Mouse (Mus musculus) monocyte, adult 2 months (primary cell): ENCODE measurements around the gene Gm28230.

Experiments used
- DNase-seq, 2 experiments: peaks; one replicate each; pipeline ENCODE4 v3.0.0; 2022; ENCODE audit warnings: low spot score in 2 of 2, low read depth in 1 of 2

Gene Gm28230

DNA sequence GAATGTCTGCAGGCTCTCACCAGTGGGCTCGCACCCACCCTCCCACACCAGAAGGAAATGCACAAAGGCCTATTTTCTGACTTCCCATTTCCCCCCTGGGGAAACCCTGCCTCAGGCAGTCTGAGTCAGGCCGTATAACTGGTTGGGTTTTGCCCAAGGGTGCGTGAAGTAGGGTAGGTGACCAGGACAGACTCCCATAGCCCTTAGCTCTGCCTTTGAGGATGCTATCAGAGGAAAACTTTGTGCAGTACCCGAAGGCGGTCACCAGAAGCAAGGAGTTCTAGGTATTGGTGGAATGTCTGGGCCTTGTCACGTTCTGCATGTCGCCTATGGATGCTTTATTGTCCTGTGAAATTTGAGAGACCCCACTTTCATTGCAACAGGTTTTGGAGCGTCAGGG, 3.6 kb upstream of the Gm28230 start:
- no peak for DNase-seq

DNA sequence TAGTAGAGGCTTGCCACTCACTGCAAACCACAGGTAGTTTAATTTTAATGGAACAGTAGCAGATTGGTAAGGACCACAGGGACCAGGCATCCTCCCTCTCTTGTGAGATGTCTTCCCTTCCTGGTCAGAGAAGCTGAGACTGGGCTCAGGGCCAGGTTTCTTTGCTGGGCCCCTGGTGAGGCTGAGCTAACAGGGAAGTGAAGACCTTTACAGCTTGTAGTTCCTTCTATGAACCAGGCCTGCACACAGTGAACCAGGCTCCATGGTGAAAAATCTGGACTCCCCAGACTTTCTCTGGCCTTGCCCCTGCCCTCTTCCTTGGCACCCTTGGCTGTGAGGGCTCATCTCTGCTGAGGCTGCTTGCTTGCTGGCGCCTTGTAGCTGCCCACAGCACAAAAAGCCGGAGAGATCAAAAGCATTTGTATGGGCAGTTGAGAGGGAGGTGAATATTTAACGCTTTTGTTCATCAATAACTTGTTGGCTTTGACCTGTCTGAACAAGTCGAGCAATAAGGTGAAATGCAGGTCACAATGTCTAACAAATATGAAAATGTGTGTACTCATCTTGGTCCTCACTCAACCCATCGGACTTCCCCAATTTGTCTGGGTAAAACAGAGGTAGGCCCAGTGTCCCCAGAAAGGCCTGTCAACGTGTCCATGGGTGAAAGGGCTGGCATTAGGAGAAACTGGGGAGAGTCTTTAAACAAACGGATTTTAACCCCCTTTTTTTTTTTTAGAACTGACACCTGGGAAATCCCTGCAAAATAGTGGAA, 2.1 kb upstream of the Gm28230 start:
- no peak for DNase-seq

DNA sequence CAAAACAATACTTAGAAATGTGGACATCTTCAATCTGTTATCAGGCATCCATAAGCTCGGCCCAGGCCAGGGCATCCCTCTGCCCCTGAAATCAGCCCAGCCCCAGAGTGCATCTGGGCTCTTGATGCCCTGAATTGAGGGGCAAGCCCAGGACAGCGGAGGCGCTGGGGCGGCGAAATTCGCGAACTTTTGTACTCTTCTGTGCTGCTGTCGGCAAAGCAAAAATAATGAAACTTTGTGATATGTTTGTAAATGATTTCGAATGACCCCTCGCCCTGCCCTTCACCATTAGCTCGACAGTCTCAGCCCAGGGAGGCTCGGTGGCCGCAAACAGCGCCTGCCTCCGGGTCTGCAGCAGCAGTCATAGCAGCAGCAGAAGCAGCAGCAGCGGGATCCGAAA, 1.4 kb upstream of the Gm28230 start:
- no peak for DNase-seq

DNA sequence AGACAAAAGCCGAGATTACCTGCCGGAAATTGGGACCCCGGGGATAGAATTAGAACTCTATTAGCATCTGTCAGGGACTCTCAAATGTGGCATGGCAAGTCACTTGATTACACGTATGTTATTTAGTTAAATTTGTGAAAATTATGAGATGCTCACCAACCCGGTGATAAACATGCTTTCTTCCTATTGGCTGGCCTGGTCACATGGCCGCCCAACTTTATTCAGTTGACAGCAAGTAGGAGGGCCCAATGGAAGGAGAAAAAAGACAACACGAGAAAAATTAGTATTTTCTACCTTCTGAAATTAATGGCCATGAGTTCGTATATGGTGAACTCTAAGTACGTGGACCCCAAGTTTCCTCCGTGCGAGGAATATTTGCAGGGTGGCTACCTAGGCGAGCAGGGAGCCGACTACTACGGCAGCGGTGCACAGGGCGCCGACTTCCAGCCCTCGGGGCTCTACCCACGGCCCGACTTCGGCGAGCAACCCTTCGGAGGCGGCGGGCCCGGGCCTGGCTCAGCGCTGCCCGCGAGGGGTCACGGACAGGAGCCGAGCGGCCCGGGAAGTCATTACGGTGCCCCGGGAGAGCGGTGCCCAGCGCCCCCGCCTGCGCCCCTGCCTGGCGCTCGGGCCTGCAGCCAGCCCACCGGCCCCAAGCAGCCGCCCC, 578 bp downstream of the Gm28230 start:
- DNase-seq, result no peak

DNA sequence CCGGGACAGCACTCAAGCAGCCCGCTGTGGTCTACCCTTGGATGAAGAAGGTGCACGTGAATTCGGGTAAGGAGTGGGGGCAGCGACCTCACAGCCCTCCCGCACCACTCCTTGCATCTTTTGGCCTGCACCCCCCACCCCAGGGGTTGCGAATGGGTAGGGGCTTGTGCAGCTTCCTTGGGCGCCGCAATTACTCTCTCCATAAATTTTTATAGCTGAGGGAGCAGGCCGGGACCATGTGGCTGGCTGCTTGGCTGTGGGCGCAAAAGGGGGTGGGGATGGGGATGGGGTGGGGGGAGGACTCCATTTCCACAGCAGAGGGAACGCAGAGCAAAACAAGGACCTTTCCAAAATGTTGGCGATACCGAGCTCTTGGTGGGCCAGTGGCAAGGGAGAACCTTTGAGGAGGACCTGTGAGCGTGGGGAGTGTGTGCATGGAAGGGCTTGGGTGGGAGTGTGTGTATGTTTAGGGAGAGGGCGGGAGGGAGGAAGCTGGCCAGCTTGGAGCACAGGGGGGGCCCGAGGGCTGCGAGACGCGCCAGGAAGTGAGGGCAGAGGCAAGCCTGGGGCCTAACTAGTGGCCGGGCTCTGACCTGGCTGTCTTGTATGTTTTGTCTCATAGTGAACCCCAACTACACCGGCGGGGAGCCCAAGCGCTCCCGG, 1.2 kb downstream of the Gm28230 start:
- DNase-seq, result no peak

DNA sequence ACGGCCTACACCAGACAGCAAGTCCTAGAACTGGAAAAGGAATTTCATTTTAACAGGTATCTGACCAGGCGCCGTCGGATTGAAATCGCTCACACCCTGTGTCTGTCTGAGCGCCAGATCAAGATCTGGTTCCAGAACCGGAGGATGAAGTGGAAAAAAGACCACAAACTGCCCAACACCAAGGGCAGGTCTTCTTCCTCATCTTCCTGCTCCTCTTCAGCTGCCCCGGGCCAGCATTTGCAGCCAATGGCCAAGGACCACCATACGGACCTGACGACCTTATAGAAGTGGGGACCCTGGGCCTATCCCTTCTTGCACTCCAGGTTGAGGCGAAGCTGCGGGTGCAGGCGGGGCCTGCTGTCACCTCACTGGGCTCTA, 1.8 kb downstream of the Gm28230 start:
- no peak for DNase-seq

DNA sequence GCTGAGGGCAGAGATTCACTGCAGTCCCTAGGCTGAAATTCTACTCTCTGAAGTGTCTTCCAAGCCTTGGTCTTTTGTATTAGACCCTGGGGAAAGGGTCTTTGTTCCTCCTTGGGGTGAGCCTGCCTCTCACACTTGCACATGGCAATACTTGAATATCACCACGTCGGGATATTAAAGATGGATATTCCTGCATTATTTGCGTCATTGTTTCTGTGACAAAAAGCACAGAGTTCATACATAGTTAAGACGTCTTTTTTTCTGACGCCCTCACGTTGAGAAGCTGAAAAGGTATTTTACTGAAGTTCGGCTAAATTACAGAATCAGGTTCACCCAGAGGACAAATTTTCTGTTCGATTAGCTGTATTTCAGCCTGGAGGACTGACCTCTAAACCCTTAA, 3.8 kb downstream of the Gm28230 start:
- DNase-seq, result no peak

DNA sequence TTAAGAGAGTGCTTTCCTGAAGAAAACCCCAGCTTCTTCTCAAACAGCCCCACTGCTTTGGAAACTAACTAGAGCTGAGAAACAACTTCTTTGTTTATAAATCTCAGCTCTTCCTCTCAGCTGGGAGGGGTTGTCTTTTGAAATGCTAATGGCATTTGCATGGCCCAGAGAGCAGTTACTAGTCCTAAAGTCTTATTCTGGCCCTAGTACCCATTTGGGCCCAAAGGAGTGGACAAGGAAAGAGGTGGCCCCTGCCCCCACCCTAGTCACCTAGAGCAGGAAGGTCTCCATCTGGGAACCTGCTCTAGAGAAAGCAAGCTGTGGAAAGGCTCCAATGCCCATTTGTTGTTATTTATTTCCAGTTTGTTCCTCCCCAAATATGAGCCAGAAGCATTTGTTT, 4.5 kb downstream of the Gm28230 start:
- no peak for DNase-seq

DNA sequence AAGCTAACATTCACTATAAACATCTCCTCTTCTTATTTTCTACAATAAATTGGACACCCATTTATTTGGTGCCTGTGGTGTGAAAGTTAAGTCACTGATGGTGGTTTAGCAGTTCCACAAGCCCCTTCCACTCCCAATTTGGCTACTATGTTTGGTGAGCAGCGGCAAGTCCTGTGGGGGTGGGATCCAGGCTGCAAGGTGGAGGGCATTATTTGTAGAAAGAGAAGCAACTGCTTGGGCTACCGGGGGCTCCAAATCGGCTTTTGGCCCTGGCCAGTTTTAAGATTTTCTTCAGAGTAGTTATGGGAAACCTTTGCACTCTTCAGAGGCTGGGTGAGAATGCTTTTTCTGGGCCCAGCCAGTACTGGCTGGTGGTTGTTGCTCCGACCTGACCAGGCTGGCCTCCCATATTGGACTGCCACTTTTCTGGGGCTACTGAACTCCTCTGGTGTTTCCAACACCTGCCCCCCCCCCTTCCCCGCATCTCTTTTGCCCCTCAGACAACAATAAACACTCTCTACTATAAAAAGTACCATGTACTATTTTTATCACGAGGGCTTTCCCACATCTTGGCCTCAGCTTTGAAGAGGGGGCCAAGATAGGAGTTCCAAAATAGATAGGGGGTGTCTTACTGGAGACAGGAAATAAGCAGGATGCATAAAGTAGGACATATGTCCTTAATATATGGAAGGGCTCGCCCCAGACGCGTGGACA, 5.4 kb downstream of the Gm28230 start:
- DNase-seq, result no peak

DNA sequence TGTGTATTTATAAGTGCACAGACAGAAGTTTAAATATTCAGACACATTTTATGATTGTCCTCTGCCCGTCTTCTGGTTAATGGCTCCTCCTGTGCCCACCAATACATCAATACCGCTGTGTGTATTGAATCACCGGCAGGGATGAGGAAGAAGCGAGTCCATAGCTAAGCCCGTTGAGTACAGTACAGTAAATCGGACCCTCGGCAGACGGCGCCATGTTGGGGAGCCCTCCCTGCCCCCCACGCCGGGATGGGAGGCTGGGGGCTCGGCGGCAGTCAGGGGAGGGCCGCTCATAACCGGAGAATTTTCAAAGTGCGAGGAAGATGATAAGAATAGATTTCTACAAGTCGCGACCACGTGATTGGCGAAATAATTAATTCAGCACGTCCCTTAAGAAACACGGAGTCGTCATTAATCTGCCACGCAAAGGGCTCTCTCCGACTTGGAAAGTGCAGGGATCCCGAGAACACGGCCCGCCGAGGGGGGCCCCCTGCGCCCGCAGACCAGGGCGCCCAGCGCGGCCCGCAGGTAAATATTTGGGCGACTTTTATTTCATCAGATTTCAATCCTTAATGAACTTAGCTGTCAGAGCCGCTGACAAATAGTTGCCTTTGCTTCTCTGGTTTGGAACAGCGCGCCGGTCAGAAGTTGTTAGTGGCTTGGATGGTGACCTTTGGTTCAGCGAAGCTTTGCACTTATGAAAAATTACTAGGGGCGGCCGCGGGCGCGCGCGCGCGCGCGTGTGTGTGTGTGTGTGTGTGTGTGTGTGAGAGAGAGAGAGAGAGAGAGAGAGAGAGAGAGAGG, 6.2 kb downstream of the Gm28230 start:
- DNase-seq, result no peak

DNA sequence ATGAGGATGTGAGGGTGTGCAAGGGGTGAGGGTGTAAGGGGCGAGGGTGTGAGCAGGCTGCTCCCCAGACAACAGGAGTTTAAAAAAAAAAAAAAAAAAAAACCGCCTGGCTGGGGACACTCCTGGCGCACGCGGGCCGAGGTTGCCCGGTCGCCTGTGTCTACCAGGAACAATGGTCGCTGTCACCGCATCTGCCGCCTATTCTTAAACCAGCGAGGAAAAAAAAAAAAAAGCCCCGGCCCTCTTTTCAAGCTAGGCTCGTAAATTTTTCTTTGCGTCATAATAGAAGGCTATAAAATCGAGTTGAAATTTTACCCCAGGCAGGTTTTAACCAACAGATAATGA, 6.8 kb downstream of the Gm28230 start:
- no peak for DNase-seq

DNA sequence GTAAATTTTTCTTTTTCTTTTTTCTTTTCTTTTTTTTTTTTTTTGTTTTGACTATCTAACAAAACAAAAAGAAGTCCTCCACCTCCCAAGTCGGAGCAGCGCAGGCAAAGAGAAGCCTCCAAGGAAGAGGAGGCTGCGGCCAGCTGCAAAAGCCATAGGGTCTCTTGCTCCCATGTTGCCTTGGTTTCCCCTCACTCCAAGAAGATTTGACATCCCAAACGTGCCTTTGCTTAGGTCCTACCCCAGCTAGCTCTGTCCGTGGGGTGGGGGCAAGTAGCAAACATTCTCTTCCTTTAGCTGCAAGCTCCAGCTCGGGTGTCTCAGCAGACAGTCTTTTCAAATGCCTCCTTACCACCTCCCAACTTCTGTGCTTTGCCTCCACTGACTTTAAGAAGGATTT, 7.2 kb downstream of the Gm28230 start:
- DNase-seq, result no peak

DNA sequence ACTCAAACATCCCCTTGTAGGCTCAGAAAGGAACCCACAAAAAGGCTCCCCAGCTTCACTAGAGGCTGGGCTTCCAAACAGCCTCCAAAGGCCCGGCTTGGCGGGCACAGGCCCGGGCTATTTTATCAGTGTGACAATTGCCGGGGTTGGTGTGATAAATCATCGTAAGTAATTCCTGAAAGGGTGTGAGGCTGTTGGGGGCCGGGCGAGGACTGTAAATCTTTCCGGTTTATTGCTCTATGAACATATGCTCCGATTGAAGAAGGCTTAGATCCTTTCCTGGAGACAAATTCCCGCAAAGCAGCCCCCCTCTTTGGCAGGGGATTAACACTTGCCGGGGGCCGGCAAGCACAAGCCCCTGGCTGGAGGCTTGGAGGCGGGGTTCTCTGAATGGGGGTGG, 7.9 kb downstream of the Gm28230 start:
- DNase-seq, result no peak

DNA sequence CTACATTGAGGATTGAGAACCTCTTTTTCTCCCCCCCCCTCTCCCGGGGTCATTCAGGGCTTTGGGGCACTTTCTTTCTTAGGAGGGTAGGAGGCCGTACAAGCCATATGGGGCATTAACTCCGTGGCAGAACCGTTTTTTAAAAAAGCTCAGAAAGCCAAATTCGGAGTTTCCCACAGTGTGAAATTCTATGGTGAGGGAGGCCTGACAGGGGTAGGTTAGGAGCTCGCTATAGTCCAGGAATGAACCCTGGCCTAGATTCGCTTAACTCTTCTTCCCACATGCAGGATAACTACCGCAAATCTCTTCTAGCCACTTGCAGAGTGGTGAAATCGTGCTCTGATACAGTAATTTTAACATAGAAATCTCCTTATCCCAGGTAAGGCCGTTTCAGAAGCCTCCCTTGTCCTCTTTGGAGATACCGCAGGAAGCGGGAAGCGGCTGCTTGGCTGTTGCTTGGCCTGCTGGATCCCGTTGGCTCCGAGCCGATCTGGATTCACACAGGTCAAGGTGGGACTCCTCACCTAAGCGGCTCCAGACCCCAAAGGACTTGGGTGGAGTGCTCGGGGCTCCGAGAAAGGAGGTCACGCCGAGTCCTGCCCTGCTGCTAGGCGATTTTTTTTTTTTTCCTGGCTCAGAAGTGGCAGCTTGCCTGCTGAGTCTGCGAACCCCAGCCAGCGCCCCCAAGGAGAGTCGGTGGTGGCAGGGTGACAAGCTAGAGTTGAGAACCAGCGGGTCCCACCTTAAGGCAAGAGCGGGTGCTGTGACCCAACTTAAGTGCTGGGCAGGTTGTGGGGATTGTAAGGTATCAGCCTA, 8.7 kb downstream of the Gm28230 start:
- no peak for DNase-seq

DNA sequence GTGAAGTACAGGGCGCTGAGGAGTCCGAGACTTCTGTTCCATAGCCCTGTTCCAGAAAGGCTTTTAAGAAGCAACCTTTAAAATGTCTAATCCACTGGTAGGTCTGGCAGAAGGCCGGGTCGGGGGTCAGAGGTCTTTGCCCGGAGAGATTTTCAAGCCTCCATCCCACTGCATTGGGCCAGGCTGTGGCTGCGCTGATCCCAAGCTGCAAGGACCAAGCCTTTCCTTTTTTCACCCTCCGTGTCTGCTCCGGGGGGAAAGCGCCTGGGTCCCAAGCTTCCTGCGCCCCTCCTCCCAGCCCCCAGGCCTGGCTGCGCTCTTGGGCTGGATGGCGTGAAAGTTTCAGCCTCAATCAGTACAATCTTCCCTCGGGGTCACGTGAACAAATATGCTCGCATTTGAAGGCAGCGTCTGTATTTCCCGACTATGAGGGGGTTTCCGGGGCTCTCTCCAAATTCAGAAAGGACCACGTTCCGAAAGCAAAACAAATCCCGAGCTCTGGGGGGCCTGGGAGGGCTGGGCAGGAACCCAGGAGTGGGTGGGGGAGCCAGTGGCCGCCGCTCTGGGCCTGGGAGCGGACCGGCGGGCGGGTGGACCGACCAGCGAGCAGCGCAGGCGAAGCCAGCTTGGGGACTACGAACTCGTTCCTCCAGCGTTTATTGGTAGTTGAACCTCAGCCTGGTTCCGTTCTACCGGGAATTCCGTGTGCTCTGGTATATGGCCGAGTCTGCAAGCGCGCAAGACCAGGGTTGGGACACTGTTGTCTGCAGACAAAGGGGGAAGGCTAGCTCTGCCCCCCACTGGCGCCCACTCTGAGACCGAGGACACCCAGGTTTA, 9.5 kb downstream of the Gm28230 start:
- DNase-seq, result no peak

DNA sequence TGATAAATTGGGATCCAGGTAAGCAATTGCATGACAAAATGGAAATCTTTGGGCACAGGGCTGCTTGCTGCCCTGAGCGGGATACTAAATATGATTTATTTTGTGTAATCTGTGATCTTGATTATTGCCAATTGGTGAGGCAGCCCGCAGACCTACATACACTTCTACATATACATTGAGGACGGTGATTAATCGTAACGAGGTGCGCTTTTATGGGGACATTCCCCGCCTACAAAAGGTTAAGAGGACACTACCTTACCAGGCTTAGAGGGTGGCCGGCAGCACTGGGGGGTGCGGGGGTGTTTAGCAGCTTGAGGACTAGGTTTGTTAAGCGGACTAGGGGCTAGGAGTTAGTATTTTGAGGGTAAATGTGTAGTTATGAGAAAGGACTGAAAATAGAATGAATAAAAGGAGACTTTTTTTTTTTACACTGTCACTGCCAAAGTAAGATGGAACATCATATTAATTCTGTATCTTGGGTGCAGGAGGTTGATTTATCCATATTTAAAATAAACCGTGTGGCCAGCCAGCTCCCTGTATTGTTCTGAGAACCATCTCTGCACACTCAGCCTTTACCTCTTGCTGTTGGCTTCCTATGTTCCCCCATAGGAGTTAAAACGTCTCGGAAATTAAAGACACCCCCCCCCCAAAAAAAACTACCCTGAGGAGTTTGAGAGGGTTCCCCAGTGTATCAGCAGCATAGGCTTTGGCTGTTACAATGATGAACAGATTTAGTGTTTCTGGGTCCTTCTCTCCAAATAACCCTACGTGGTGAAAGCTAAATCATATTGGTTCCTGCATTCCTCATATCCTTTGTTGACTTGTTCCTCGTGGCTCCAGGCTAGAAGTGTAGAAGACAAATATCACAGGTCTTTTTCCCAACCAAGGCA, 10.4 kb downstream of the Gm28230 start:
- DNase-seq, result no peak

DNA sequence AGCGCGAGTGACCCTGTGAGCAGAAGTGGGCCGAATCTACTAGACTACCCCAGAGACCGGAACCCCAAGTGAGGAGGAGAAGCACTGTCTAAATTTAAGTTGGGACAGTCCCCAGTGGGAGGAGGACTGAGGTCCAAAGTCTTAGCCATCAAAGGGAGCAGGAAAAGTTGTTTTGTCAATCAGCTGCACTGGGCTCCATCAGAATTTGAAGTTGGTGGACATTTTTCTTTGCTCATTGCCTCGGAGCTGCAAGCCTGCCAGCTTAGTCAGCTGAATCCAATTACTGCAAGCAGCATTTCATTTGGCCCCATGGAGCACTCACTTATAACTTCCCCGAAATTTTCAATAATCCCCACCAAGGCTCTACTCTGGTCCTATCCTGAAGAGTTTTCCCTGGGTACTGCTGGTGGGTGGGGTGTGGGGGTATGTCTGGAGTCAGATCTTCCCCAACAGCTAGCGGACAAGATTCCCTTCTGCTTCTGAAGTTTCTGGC, 11.1 kb downstream of the Gm28230 start:
- no peak for DNase-seq
